Mouse (Mus musculus) c-Kit-negative CD71-positive TER-119-positive erythroid progenitor cells, embryonic 14.5 days (primary cell): Measurements from ENCODE around the gene Nipa1.
"Not testable (repeated sequence)": the region's sequence is repeated elsewhere in the genome, so short reads cannot be mapped to it uniquely, and the experiment has no call there.

Experiments
- DNase-seq: peaks from one replicate; pipeline ENCODE4 v3.0.0-alpha.2; 2013; ENCODE audit warnings: low read depth, low spot score

Gene Nipa1

GRCm38 (mm10) chr7:56019930-56020253, at the start of gene Nipa1:
Gene Nipa1, minus strand, starts transcription at chr7:56019954.
- DNase-seq = no peak

GRCm38 (mm10) chr7:56066634-56067033, 46.9 kb upstream of the Nipa1 start:
- DNase-seq = no peak

GRCm38 (mm10) chr7:56066136-56066535, 46.4 kb upstream of the Nipa1 start:
- DNase-seq = no peak

- no peak for DNase-seq
These were observed 45.1 kb upstream of the Nipa1 start for GRCm38 (mm10) chr7:56064876-56065275.

GRCm38 (mm10) chr7:56055338-56055737, 35.6 kb upstream of the Nipa1 start:
- DNase-seq = no peak

- DNase-seq = no peak
These were observed 33.2 kb upstream of the Nipa1 start for GRCm38 (mm10) chr7:56052996-56053395.

- no peak for DNase-seq
These were observed 30.7 kb upstream of the Nipa1 start for GRCm38 (mm10) chr7:56050487-56050911.

- DNase-seq = peak; percentile 99
These were observed 30.1 kb upstream of the Nipa1 start, which contains the start of gene Herc2 for GRCm38 (mm10) chr7:56049831-56050321. Gene Herc2, plus strand, starts transcription at chr7:56050196.

GRCm38 (mm10) chr7:56047178-56047577, 27.4 kb upstream of the Nipa1 start:
- DNase-seq = no peak

- DNase-seq = no peak
These were observed 24.5 kb upstream of the Nipa1 start for GRCm38 (mm10) chr7:56044267-56044629.

- DNase-seq = no peak
These were observed 24.0 kb upstream of the Nipa1 start for GRCm38 (mm10) chr7:56043577-56044266.

- DNase-seq = peak; percentile 90
These were observed 22.6 kb upstream of the Nipa1 start for GRCm38 (mm10) chr7:56042353-56042752.

- no peak for DNase-seq
These were observed 3.8 kb upstream of the Nipa1 start for GRCm38 (mm10) chr7:56023586-56023985.

- DNase-seq = peak; percentile 68
These were observed 503 bp downstream of the Nipa1 start for GRCm38 (mm10) chr7:56018972-56019929.

- DNase-seq = no peak
These were observed 1.2 kb downstream of the Nipa1 start for GRCm38 (mm10) chr7:56018446-56018971.

- DNase-seq = no peak
These were observed 2.0 kb downstream of the Nipa1 start for GRCm38 (mm10) chr7:56017761-56018160.

GRCm38 (mm10) chr7:56015837-56016236, 3.9 kb downstream of the Nipa1 start:
- DNase-seq = peak; percentile 25

- DNase-seq = peak; percentile 87
These were observed 4.6 kb downstream of the Nipa1 start for GRCm38 (mm10) chr7:56015172-56015571.

GRCm38 (mm10) chr7:56014002-56014702, 5.6 kb downstream of the Nipa1 start:
- not testable (repeated sequence) for DNase-seq

- peak; percentile 54 for DNase-seq
These were observed 6.3 kb downstream of the Nipa1 start for GRCm38 (mm10) chr7:56013261-56014001.

GRCm38 (mm10) chr7:56011018-56011333, 8.8 kb downstream of the Nipa1 start:
- DNase-seq = no peak
